Mouse (Mus musculus): ENCODE results near the gene Sema3a.

- no peak for TF ChIP-seq GATA1 (IDR thresholded peaks at IDR 0.05; ENCODE audit: low read length)
- TF ChIP-seq TAL1 (IDR thresholded peaks at IDR 0.05; ENCODE audit: low read length), result no peak
These were observed 383.9 kb downstream of the Sema3a start for GRCm38 (mm10) chr5:13509163-13509562.
